Mouse (Mus musculus) midbrain, embryonic 15.5 days (tissue): Measurements from ENCODE around the gene Pptc7. TPM values are rescaled to one million over a fixed set of nuclear protein-coding genes. Genes with fewer than 3 reads are reported as not detected.

ENCODE experiments used
- ATAC-seq: fragments of 200-750 bp; cut with Nextera tagmentation; replicated peaks from 2 replicates; pipeline ENCODE4 v1.8.0; 2017; ENCODE audit warnings: moderate TSS enrichment
- H3K27ac ChIP-seq: fragments of 300-500 bp; sonication (generic); 2 replicates; pipeline ENCODE4 v1.5.1; 2015; ENCODE audit warnings: mild to moderate bottlenecking, inconsistent platforms
- H3K27me3 ChIP-seq: fragments of 300-500 bp; sonication (generic); replicated peaks from 2 replicates; pipeline ENCODE4 v1.6.1; 2015; ENCODE audit warnings: inconsistent platforms
- H3K36me3 ChIP-seq: fragments of 300-500 bp; sonication (generic); replicated peaks from 2 replicates; pipeline ENCODE4 v1.6.1; 2015; ENCODE audit warnings: inconsistent platforms
- H3K4me1 ChIP-seq: fragments of 300-500 bp; sonication (generic); 2 replicates; pipeline ENCODE4 v1.6.1; 2015; ENCODE audit warnings: inconsistent platforms
- H3K4me2 ChIP-seq: fragments of 300-500 bp; sonication (generic); 2 replicates; pipeline ENCODE4 v1.6.1; 2015; ENCODE audit warnings: inconsistent platforms, mild to moderate bottlenecking, moderate library complexity
- H3K4me3 ChIP-seq: fragments of 300-500 bp; sonication (generic); 2 replicates; pipeline ENCODE4 v1.5.1; 2015; ENCODE audit warnings: mild to moderate bottlenecking, inconsistent platforms
- H3K9ac ChIP-seq: fragments of 300-500 bp; sonication (generic); 2 replicates; pipeline ENCODE4 v1.6.1; 2015; ENCODE audit warnings: mild to moderate bottlenecking, inconsistent platforms
- H3K9me3 ChIP-seq: fragments of 300-500 bp; sonication (generic); 2 replicates; pipeline ENCODE4 v1.6.1; 2016; ENCODE audit warnings: inconsistent platforms
- WGBS: fragments of 180-500 bp; shearing (Covaris S2); methylation state at CpG from one replicate; pipeline ENCODE4 v1.1.7; 2015; ENCODE audit warnings: mixed read lengths; 5-methylcytosine and 5-hydroxymethylcytosine counted together
- polyA plus RNA-seq: library from polyadenylated mRNA; unstranded; fragments of >200 nt; fragmentation: Nextera tagmentation; extraction: Ambion mirVana; gene quantifications from 2 replicates; pipeline ENCODE4 v1.2.1, GENCODE M21; 2015

Gene Pptc7
- 7.6 and 8.4 TPM in 2 replicates for polyA plus RNA-seq

DNA sequence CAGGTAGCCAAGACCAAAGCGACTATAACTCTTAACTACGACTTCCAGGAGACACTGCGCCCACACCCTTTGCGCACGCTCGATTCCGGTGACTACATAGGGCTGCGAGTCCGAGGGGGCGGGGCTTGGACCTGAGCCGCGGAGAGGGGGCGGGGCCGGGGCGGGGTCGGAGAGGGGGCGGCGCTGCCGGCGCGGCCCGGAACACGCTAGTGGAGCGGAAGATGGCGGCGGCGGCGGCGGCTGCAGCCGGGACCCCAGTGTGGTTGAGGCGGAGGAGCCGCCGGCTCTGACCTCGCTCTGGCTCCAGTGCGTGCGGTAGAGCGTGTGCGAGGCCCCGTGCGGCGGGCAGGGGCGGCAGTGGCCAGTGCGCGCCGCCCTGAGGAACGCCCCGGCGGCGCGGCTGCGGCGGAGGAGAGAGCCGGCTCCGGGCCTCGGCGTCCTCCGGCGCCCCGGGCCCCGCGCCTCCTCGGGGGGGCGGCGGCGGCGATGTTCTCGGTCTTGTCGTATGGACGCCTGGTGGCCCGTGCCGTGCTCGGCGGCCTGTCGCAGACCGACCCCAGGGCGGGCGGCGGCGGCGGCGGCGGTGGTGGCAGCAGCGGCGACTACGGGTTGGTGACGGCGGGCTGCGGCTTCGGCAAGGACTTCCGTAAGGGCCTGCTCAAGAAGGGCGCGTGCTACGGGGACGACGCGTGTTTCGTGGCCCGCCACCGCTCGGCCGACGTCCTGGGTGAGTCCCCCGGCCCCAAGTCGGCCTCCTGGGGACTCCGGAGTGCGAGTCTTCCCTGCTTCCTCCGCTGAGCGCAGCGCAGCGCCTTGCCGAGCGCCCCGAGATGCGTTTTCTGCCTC lies at the start of gene Pptc7:
TSS of gene Pptc7 (plus strand) at position 183 of the 846 bp plus-strand sequence.
- ATAC-seq: peak; percentile 97
- under 1% methylated on average over 101 of the region's 114 CpGs for WGBS

GRCm38 (mm10) chr5:122235196-122235836 lies 48.8 kb upstream of the Pptc7 start:
- Histone ChIP-seq H3K27ac (no peak overlapping the region), H3K27me3 (no peaks in the 10 kb centered on the region), H3K4me1 (no peaks in the 10 kb centered on the region; the same call in 1 of the 2 replicates), H3K4me2 (no peak overlapping the region), H3K9ac (no peak overlapping the region), H3K36me3 (no peaks in the 10 kb centered on the region), H3K9me3 (no peaks in the 10 kb centered on the region), H3K4me3 (no peak overlapping the region)
- 67% methylated on average over 9 of the region's 9 CpGs for WGBS
- ATAC-seq: no peak

More for the DNA sequence above, at the start of gene Pptc7:
- Histone ChIP-seq H3K36me3 (no peaks in the 10 kb centered on the region), H3K27ac (peak within 1 kb of the TSS; percentile 92), H3K4me3 (peak within 1 kb of the TSS; percentile 94), H3K9me3 (no peaks in the 10 kb centered on the region), H3K27me3 (no peaks in the 10 kb centered on the region), H3K4me1 (peaks cover 28% of the 10 kb centered on the region), H3K9ac (peak within 1 kb of the TSS; percentile 85), H3K4me2 (peak within 1 kb of the TSS; percentile 96)

GRCm38 (mm10) chr5:122237200-122237599 lies 47.0 kb upstream of the Pptc7 start:
- H3K4me1 ChIP-seq: no peaks in the 10 kb centered on the region; the same call in 1 of the 2 replicates
- no peak overlapping the region for H3K4me3 ChIP-seq
- H3K36me3 ChIP-seq: 0 out of 2 replicates have a peak, but pooled peaks cover 5% of the 10 kb centered on the region
- WGBS: 62% methylated on average over 5 of the region's 5 CpGs
- H3K4me2 ChIP-seq: no peak overlapping the region
- ATAC-seq: no peak
- no peak overlapping the region for H3K9ac ChIP-seq
- H3K9me3 ChIP-seq: no peaks in the 10 kb centered on the region
- H3K27ac ChIP-seq: no peak overlapping the region
- no peaks in the 10 kb centered on the region for H3K27me3 ChIP-seq

GRCm38 (mm10) chr5:122239618-122240017 lies 44.5 kb upstream of the Pptc7 start:
- ATAC-seq: no peak
- H3K27me3 ChIP-seq: no peaks in the 10 kb centered on the region
- H3K4me3 ChIP-seq: no peak overlapping the region
- H3K36me3 ChIP-seq: 0 out of 2 replicates have a peak, but pooled peaks cover 5% of the 10 kb centered on the region
- peaks cover 10% of the 10 kb centered on the region; the same call in 1 of the 2 replicates for H3K4me1 ChIP-seq
- H3K27ac ChIP-seq: no peak overlapping the region
- H3K4me2 ChIP-seq: no peak overlapping the region
- H3K9me3 ChIP-seq: no peaks in the 10 kb centered on the region
- 92% methylated on average over 7 of the region's 7 CpGs for WGBS
- no peak overlapping the region for H3K9ac ChIP-seq

DNA sequence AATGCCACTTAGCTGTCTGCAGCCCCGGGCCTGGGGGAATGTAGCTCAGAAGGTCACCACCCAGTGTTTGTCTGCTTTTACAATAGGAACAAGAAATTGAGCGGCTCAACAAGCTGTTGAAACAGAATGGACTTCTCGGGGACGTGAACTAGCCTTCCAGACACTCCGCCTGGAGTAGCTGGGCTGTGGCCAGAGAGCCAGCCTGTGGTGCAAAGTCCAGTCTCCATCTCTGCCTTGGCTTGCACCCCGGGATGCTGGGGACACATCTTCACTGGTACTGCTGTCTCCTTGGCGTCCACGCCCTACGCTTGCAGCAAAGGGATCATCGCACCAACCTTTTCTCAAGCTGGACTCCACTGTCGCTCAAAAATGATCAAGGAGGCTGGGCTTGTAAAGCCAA lies 43.6 kb upstream of the Pptc7 start:
- Histone ChIP-seq H3K9ac (no peak overlapping the region), H3K9me3 (no peaks in the 10 kb centered on the region), H3K4me1 (peaks cover 10% of the 10 kb centered on the region; the same call in 1 of the 2 replicates), H3K27ac (no peak overlapping the region), H3K4me2 (no peak overlapping the region), H3K36me3 (0 out of 2 replicates have a peak, but pooled peaks cover 5% of the 10 kb centered on the region), H3K27me3 (no peaks in the 10 kb centered on the region), H3K4me3 (no peak overlapping the region)
- 85% methylated on average over 11 of the region's 11 CpGs for WGBS
- no peak for ATAC-seq

- H3K27me3 ChIP-seq: no peaks in the 10 kb centered on the region
- H3K4me1 ChIP-seq: peaks cover 10% of the 10 kb centered on the region; the same call in 1 of the 2 replicates
- no peak overlapping the region for H3K4me3 ChIP-seq
- 76% methylated on average over 1 of the region's 1 CpGs for WGBS
- no peak overlapping the region for H3K9ac ChIP-seq
- no peak overlapping the region for H3K4me2 ChIP-seq
- ATAC-seq: no peak
- no peaks in the 10 kb centered on the region for H3K9me3 ChIP-seq
- H3K36me3 ChIP-seq: 0 out of 2 replicates have a peak, but pooled peaks cover 5% of the 10 kb centered on the region
- H3K27ac ChIP-seq: no peak overlapping the region
These were observed 43.2 kb upstream of the Pptc7 start for GRCm38 (mm10) chr5:122240989-122241388.

- ATAC-seq: no peak
- 0 out of 2 replicates have a peak, but pooled peaks cover 9% of the 10 kb centered on the region for H3K36me3 ChIP-seq
- 87% methylated on average over 6 of the region's 6 CpGs for WGBS
These were observed 41.5 kb upstream of the Pptc7 start for GRCm38 (mm10) chr5:122242521-122243123.

DNA sequence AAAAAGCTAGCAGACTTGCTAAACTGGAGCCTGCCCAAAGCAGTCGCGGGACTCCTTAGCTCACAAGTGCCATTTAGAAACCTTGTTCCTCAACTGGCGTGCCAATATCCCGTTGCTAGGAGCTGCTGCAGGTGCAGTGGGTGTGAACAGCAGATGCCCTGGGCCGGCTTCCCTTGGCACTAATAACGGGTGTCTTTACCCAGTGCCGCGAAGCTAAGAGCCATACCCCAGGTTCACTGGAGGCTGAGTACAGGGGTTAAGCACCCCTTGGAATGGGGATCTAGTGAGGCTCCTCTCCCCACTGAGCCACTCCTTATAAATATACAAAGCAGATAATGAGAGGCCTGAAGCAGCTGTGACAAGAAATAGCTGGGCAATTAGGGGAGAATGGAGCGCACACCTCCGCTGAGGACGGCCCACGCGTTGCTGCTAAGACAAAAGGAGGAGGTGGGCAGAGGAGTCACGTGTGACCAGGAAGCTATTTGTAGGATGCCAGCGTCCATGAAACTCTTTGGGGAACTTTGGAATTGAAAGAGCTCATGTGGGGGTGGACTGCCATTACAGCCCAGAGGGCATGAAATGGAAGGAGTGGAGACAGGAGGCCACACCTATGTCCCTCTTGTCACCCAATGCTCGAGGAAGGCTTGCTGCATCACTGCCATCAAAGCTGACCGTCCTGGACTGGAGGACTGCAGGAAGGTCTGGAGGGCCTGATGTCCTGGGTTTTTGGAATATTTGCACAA lies 40.2 kb upstream of the Pptc7 start:
- no peak overlapping the region for H3K9ac ChIP-seq
- H3K4me1 ChIP-seq: peaks cover 10% of the 10 kb centered on the region; the same call in 1 of the 2 replicates
- WGBS: 59% methylated on average over 17 of the region's 17 CpGs
- no peak overlapping the region for H3K27ac ChIP-seq
- no peaks in the 10 kb centered on the region for H3K9me3 ChIP-seq
- no peak overlapping the region for H3K4me2 ChIP-seq
- H3K4me3 ChIP-seq: no peak overlapping the region
- H3K36me3 ChIP-seq: 0 out of 2 replicates have a peak, but pooled peaks cover 13% of the 10 kb centered on the region
- H3K27me3 ChIP-seq: no peaks in the 10 kb centered on the region
- no peak for ATAC-seq

More at GRCm38 (mm10) chr5:122242521-122243123, 41.5 kb upstream of the Pptc7 start:
- Histone ChIP-seq H3K27me3 (no peaks in the 10 kb centered on the region), H3K4me3 (no peak overlapping the region), H3K4me2 (no peak overlapping the region), H3K9me3 (no peaks in the 10 kb centered on the region), H3K27ac (no peak overlapping the region), H3K4me1 (peaks cover 10% of the 10 kb centered on the region; the same call in 1 of the 2 replicates), H3K9ac (no peak overlapping the region)

GRCm38 (mm10) chr5:122245186-122245585 lies 39.0 kb upstream of the Pptc7 start:
- H3K36me3 ChIP-seq: peaks cover 14% of the 10 kb centered on the region; the same call in 1 of the 2 replicates
- H3K4me2 ChIP-seq: no peak overlapping the region
- no peak for ATAC-seq
- H3K27me3 ChIP-seq: no peaks in the 10 kb centered on the region
- H3K9me3 ChIP-seq: no peaks in the 10 kb centered on the region
- H3K27ac ChIP-seq: 0 out of 2 replicates have a peak overlapping the region, but pooled peaks have one; percentile 26
- H3K4me3 ChIP-seq: no peak overlapping the region
- H3K9ac ChIP-seq: no peak overlapping the region
- 68% methylated on average over 3 of the region's 3 CpGs for WGBS
- peaks cover 10% of the 10 kb centered on the region; the same call in 1 of the 2 replicates for H3K4me1 ChIP-seq

- no peaks in the 10 kb centered on the region for H3K9me3 ChIP-seq
- 89% methylated on average over 10 of the region's 10 CpGs for WGBS
- no peaks in the 10 kb centered on the region for H3K27me3 ChIP-seq
- no peak overlapping the region for H3K4me3 ChIP-seq
- H3K4me2 ChIP-seq: no peak overlapping the region
- ATAC-seq: no peak
- H3K36me3 ChIP-seq: peaks cover 18% of the 10 kb centered on the region; the same call in 1 of the 2 replicates
- no peak overlapping the region for H3K27ac ChIP-seq
- no peak overlapping the region for H3K9ac ChIP-seq
- peaks cover 10% of the 10 kb centered on the region; the same call in 1 of the 2 replicates for H3K4me1 ChIP-seq
These were observed 37.5 kb upstream of the Pptc7 start for GRCm38 (mm10) chr5:122246547-122247167.

DNA sequence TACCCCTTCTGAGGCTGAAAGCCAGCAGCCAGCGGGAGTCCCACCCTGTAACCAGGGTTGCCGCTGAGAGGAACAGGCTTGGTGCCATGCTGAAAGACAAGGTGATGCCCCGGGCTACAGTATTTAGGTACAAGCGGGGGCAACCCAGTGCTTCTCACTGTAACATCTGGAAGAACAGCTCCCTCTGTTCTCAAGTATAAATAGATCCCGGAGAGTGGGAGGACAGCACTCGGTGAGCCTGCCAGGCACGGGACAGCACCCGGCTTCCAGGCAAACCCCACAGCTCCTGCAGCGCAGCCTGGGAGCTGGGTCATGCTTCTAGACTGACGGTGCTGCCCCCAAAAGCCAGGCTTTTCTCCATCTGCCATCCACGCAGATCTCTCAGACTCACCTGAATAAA lies 36.6 kb upstream of the Pptc7 start:
- Histone ChIP-seq H3K9me3 (no peaks in the 10 kb centered on the region), H3K9ac (no peak overlapping the region), H3K27me3 (no peaks in the 10 kb centered on the region), H3K4me1 (peaks cover 10% of the 10 kb centered on the region; the same call in 1 of the 2 replicates), H3K4me2 (no peak overlapping the region), H3K36me3 (peaks cover 18% of the 10 kb centered on the region; the same call in 1 of the 2 replicates), H3K4me3 (no peak overlapping the region), H3K27ac (no peak overlapping the region)
- WGBS: 88% methylated on average over 11 of the region's 11 CpGs
- ATAC-seq: no peak
